Mouse (Mus musculus) E14TG2a.4 (cell line): ENCODE data around the gene Unc80.

ENCODE experiments used
- CTCF ChIP-seq: conservative IDR thresholded peaks from 2 replicates; pipeline ENCODE4 v1.5.1; 2014; ENCODE audit warnings: low read length
- NANOG ChIP-seq: IDR thresholded peaks from 2 replicates; pipeline ENCODE4 v1.6.1; 2014; ENCODE audit warnings: borderline replicate concordance, low read length, mixed read lengths
- POU5F1 ChIP-seq: IDR thresholded peaks from 2 replicates; pipeline ENCODE4 v1.6.1; 2014; ENCODE audit warnings: low read length, borderline replicate concordance

GRCm38 (mm10) chr1:66730581-66730980, 262.4 kb downstream of the Unc80 start:
- TF ChIP-seq CTCF (no peak), NANOG (no peak), POU5F1 (no peak)
